Mouse (Mus musculus): Measurements from ENCODE around the gene Chd4. TPM values are rescaled to one million over a fixed set of nuclear protein-coding genes. Genes with fewer than 3 reads are reported as not detected.

Chd4 gene
- polyA plus RNA-seq, 1 experiment = 42.5 TPM

DNA sequence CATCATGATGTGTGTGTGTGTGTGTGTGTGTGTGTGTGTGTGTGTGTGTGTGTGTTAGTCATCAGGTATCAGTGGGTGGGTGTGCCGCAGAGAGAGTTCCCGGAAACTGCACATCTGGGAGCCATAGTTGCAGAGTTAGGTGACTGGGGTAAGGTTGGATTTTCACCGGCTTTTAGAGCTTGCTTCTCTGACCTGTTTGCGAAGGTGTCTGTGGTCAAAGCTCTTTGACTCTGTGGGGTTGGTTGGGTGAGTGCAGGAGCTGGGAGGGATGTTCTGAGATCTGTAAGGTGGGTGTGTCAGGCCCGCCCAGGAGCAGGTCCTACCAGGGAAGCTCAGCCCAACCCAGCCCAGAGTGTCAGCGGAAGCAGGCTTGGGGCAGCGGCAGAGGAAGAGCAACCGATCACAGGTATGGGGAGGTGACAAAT, 28.2 kb upstream of the Chd4 start, which contains the start of gene Lpar5:
Gene Lpar5 (plus strand): TSS at position 350 of the 425 bp plus-strand sequence.
- H3K4me1 ChIP-seq (ENCODE audit: control insufficient read depth, insufficient read depth, low read length) = no peaks in the 10 kb centered on the region
- H3K27ac ChIP-seq (ENCODE audit: control insufficient read depth, insufficient read depth, low read depth, low read length) = no peak within 1 kb of the TSS
- no peaks in the 10 kb centered on the region for H3K27me3 ChIP-seq (ENCODE audit: control insufficient read depth, insufficient read depth, low read length)
- H3K36me3 ChIP-seq (ENCODE audit: control insufficient read depth, insufficient read depth, low read length) = no peaks in the 10 kb centered on the region
- H3K4me3 ChIP-seq (ENCODE audit: control insufficient read depth, low read depth, low read length) = no peak within 1 kb of the TSS
- no peak for TF ChIP-seq CTCF (IDR thresholded peaks at IDR 0.05; ENCODE audit: control insufficient read depth, insufficient read depth, insufficient replicate concordance, low read depth, low read length)
- TF ChIP-seq POLR2A (IDR thresholded peaks at IDR 0.05; ENCODE audit: control insufficient read depth, low read depth, low read length) = no peak

GRCm38 (mm10) chr6:125071170-125071895, 24.4 kb upstream of the Chd4 start:
- no peaks in the 10 kb centered on the region for H3K4me1 ChIP-seq (ENCODE audit: control insufficient read depth, insufficient read depth, low read length)
- H3K27ac ChIP-seq (ENCODE audit: control insufficient read depth, insufficient read depth, low read depth, low read length) = no peak overlapping the region
- TF ChIP-seq POLR2A (IDR thresholded peaks at IDR 0.05; ENCODE audit: control insufficient read depth, low read depth, low read length) = no peak
- TF ChIP-seq CTCF (IDR thresholded peaks at IDR 0.05; ENCODE audit: control insufficient read depth, insufficient read depth, insufficient replicate concordance, low read depth, low read length) = no peak
- no peaks in the 10 kb centered on the region for H3K36me3 ChIP-seq (ENCODE audit: control insufficient read depth, insufficient read depth, low read length)
- H3K4me3 ChIP-seq (ENCODE audit: control insufficient read depth, low read depth, low read length) = no peak overlapping the region
- H3K27me3 ChIP-seq (ENCODE audit: control insufficient read depth, insufficient read depth, low read length) = no peaks in the 10 kb centered on the region

- Histone ChIP-seq H3K4me1 (ENCODE audit: control insufficient read depth, insufficient read depth, low read length) (no peaks in the 10 kb centered on the region), H3K27me3 (ENCODE audit: control insufficient read depth, insufficient read depth, low read length) (no peaks in the 10 kb centered on the region), H3K4me3 (ENCODE audit: control insufficient read depth, low read depth, low read length) (no peak overlapping the region), H3K27ac (ENCODE audit: control insufficient read depth, insufficient read depth, low read depth, low read length) (no peak overlapping the region), H3K36me3 (ENCODE audit: control insufficient read depth, insufficient read depth, low read length) (no peaks in the 10 kb centered on the region)
- TF ChIP-seq CTCF (IDR thresholded peaks at IDR 0.05; ENCODE audit: control insufficient read depth, insufficient read depth, insufficient replicate concordance, low read depth, low read length) (no peak), POLR2A (IDR thresholded peaks at IDR 0.05; ENCODE audit: control insufficient read depth, low read depth, low read length) (no peak)
Observed at GRCm38 (mm10) chr6:125071896-125072279, 23.9 kb upstream of the Chd4 start.

- H3K36me3 ChIP-seq (ENCODE audit: control insufficient read depth, insufficient read depth, low read length) = no peaks in the 10 kb centered on the region
- H3K4me3 ChIP-seq (ENCODE audit: control insufficient read depth, low read depth, low read length) = no peak overlapping the region
- no peaks in the 10 kb centered on the region for H3K27me3 ChIP-seq (ENCODE audit: control insufficient read depth, insufficient read depth, low read length)
- no peak overlapping the region for H3K27ac ChIP-seq (ENCODE audit: control insufficient read depth, insufficient read depth, low read depth, low read length)
- TF ChIP-seq CTCF (IDR thresholded peaks at IDR 0.05; ENCODE audit: control insufficient read depth, insufficient read depth, insufficient replicate concordance, low read depth, low read length) (no peak), POLR2A (IDR thresholded peaks at IDR 0.05; ENCODE audit: control insufficient read depth, low read depth, low read length) (no peak)
- no peaks in the 10 kb centered on the region for H3K4me1 ChIP-seq (ENCODE audit: control insufficient read depth, insufficient read depth, low read length)
Observed at GRCm38 (mm10) chr6:125073825-125074224, 22.0 kb upstream of the Chd4 start.

- no peak overlapping the region for H3K27ac ChIP-seq (ENCODE audit: control insufficient read depth, insufficient read depth, low read depth, low read length)
- peaks cover 2% of the 10 kb centered on the region; the same call in 1 of the 2 replicates for H3K4me1 ChIP-seq (ENCODE audit: control insufficient read depth, insufficient read depth, low read length)
- TF ChIP-seq POLR2A (IDR thresholded peaks at IDR 0.05; ENCODE audit: control insufficient read depth, low read depth, low read length) = no peak
- no peak for TF ChIP-seq CTCF (IDR thresholded peaks at IDR 0.05; ENCODE audit: control insufficient read depth, insufficient read depth, insufficient replicate concordance, low read depth, low read length)
- no peaks in the 10 kb centered on the region for H3K36me3 ChIP-seq (ENCODE audit: control insufficient read depth, insufficient read depth, low read length)
- peak overlapping the region; percentile 59 for H3K4me3 ChIP-seq (ENCODE audit: control insufficient read depth, low read depth, low read length)
- no peaks in the 10 kb centered on the region for H3K27me3 ChIP-seq (ENCODE audit: control insufficient read depth, insufficient read depth, low read length)
Observed at GRCm38 (mm10) chr6:125081394-125081793, 14.4 kb upstream of the Chd4 start.

DNA sequence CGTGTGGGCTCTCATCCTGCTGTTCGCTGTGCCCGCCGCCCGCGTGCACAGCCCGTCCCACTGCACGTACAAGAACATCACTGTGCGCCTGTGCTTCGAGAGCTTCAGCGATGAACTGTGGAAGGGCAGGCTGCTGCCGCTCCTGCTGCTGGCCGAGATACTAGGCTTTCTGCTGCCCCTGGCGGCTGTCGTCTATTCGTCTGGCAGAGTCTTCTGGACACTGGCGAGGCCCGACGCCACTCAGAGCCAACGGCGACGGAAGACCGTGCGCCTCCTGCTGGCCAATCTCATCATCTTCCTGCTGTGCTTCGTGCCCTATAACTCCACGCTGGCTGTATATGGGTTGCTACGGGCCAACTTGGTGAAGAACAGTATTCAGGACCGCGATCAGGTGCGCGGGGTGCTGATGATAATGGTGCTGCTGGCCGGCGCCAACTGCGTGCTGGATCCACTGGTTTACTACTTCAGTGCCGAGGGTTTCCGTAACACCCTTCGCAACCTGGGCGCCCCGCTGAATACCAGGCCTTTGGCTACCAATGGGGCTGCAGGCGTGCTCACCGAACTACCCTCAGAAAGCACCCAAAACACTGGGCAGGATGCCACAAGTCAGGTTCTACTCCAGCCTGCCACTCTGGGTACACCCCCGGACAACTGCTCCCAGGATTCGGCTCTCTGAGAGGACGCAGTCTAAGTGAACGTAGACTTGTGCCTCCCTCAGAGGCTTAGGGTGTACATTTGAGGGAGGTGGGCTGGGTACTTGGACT, 13.8 kb upstream of the Chd4 start:
- H3K27me3 ChIP-seq (ENCODE audit: control insufficient read depth, insufficient read depth, low read length) = no peaks in the 10 kb centered on the region
- TF ChIP-seq POLR2A (IDR thresholded peaks at IDR 0.05; ENCODE audit: control insufficient read depth, low read depth, low read length) (peak; percentile 47; the same call in 1 of the 2 replicates), CTCF (IDR thresholded peaks at IDR 0.05; ENCODE audit: control insufficient read depth, insufficient read depth, insufficient replicate concordance, low read depth, low read length) (peak; percentile 82)
- peak overlapping the region; percentile 59 for H3K4me3 ChIP-seq (ENCODE audit: control insufficient read depth, low read depth, low read length)
- H3K27ac ChIP-seq (ENCODE audit: control insufficient read depth, insufficient read depth, low read depth, low read length) = no peak overlapping the region
- H3K36me3 ChIP-seq (ENCODE audit: control insufficient read depth, insufficient read depth, low read length) = no peaks in the 10 kb centered on the region
- H3K4me1 ChIP-seq (ENCODE audit: control insufficient read depth, insufficient read depth, low read length) = peaks cover 2% of the 10 kb centered on the region; the same call in 1 of the 2 replicates

DNA sequence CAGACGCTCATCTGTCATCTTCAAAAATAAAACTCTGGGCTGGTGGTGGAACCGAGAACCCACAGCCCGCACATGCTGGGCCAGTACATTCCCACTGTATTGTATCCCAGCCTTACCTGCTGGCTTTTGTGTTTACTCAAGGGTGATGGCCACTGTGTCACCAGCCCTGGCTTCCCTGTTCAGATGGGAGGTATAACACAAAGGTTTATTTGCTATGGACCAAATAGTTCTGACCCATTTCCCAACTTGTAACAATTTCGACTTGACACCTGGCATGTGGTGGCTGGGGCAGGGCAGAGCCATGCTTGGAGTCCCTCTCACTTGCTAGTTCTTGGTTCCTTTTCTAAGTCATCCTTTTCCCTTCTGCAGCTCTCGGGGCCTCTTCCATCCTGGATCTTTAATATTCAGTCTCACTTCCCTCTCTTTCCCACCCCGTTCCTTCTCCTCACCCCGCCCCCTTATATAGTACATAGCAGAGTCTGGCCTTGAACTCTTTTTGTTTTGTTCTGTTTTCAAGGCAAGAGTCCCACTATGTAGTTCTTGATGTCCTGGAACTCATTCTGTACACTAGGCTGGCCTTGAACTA, 12.9 kb upstream of the Chd4 start:
- no peaks in the 10 kb centered on the region for H3K36me3 ChIP-seq (ENCODE audit: control insufficient read depth, insufficient read depth, low read length)
- H3K4me3 ChIP-seq (ENCODE audit: control insufficient read depth, low read depth, low read length) = no peak overlapping the region
- TF ChIP-seq POLR2A (IDR thresholded peaks at IDR 0.05; ENCODE audit: control insufficient read depth, low read depth, low read length) = no peak
- no peak for TF ChIP-seq CTCF (IDR thresholded peaks at IDR 0.05; ENCODE audit: control insufficient read depth, insufficient read depth, insufficient replicate concordance, low read depth, low read length)
- no peak overlapping the region for H3K27ac ChIP-seq (ENCODE audit: control insufficient read depth, insufficient read depth, low read depth, low read length)
- H3K27me3 ChIP-seq (ENCODE audit: control insufficient read depth, insufficient read depth, low read length) = no peaks in the 10 kb centered on the region
- H3K4me1 ChIP-seq (ENCODE audit: control insufficient read depth, insufficient read depth, low read length) = peaks cover 2% of the 10 kb centered on the region; the same call in 1 of the 2 replicates
